Mouse (Mus musculus): ENCODE measurements at regions not wholly inside any gene's neighbourhood (a gene's known extent, or its start where the extent isn't known, plus 50 kb on each side); places are given as distances from the start of the nearest gene placed in this dataset.
"Not testable (repeated sequence)": the region's sequence is repeated elsewhere in the genome, so short reads cannot be mapped to it uniquely, and the experiment has no call there.

- intact Hi-C loops (cut with DNase I) = no loop called here
These were observed 556.0 kb downstream of the Nyap2 start for GRCm38 (mm10) chr1:81632704-81633103.

- intact Hi-C loops (cut with DNase I) = no loop called here
These were observed 560.6 kb downstream of the Nyap2 start for GRCm38 (mm10) chr1:81637357-81637756.

GRCm38 (mm10) chr1:81652990-81653717 lies 576.4 kb downstream of the Nyap2 start:
- intact Hi-C loops (cut with DNase I) = no loop called here

- intact Hi-C loops (cut with DNase I) = no loop called here
These were observed 571.7 kb upstream of the Gm9747 start for GRCm38 (mm10) chr1:81661245-81661644.

GRCm38 (mm10) chr1:81671142-81671541 lies 561.8 kb upstream of the Gm9747 start:
- intact Hi-C loops (cut with DNase I) = no loop called here

GRCm38 (mm10) chr1:81671725-81672124 lies 561.2 kb upstream of the Gm9747 start:
- intact Hi-C loops (cut with DNase I) = no loop called here

- intact Hi-C loops (cut with DNase I) = no loop called here
These were observed 557.2 kb upstream of the Gm9747 start for GRCm38 (mm10) chr1:81675576-81676342.

- intact Hi-C loops (cut with DNase I) = no loop called here
These were observed 555.0 kb upstream of the Gm9747 start for GRCm38 (mm10) chr1:81677768-81678400.

- intact Hi-C loops (cut with DNase I) = no loop called here
These were observed 536.8 kb upstream of the Gm9747 start for GRCm38 (mm10) chr1:81696129-81696528.

- intact Hi-C loops (cut with DNase I) = no loop called here
These were observed 523.7 kb upstream of the Gm9747 start for GRCm38 (mm10) chr1:81709169-81709568.

- intact Hi-C loops (cut with DNase I) = no loop called here
These were observed 515.8 kb upstream of the Gm9747 start for GRCm38 (mm10) chr1:81717091-81717490.

- intact Hi-C loops (cut with DNase I) = no loop called here
These were observed 514.7 kb upstream of the Gm9747 start for GRCm38 (mm10) chr1:81718233-81718632.

GRCm38 (mm10) chr1:81724859-81725258 lies 508.1 kb upstream of the Gm9747 start:
- intact Hi-C loops (cut with DNase I) = no loop called here

- intact Hi-C loops (cut with DNase I) = no loop called here
These were observed 506.4 kb upstream of the Gm9747 start for GRCm38 (mm10) chr1:81726268-81727132.

- intact Hi-C loops (cut with DNase I) = no loop called here
These were observed 495.6 kb upstream of the Gm9747 start for GRCm38 (mm10) chr1:81737111-81737833.

GRCm38 (mm10) chr1:81738384-81738783 lies 494.5 kb upstream of the Gm9747 start:
- intact Hi-C loops (cut with DNase I) = no loop called here

GRCm38 (mm10) chr1:81739392-81739791 lies 493.5 kb upstream of the Gm9747 start:
- intact Hi-C loops (cut with DNase I) = no loop called here

GRCm38 (mm10) chr1:81739981-81740380 lies 492.9 kb upstream of the Gm9747 start:
- intact Hi-C loops (cut with DNase I) = no loop called here

GRCm38 (mm10) chr1:81741882-81742281 lies 491.0 kb upstream of the Gm9747 start:
- intact Hi-C loops (cut with DNase I) = not testable (repeated sequence)

GRCm38 (mm10) chr1:81744524-81744923 lies 488.4 kb upstream of the Gm9747 start:
- intact Hi-C loops (cut with DNase I) = no loop called here
